Mouse (Mus musculus) CD4-positive, CD25-positive, alpha-beta regulatory T cell, adult 2 months (primary cell): ENCODE data around the gene Iqgap2.

Experiments
- DNase-seq: peaks from one replicate; pipeline ENCODE4 v3.0.0-alpha.2; 2012; ENCODE audit warnings: low read depth, low spot score

Iqgap2 gene

GRCm38 (mm10) chr13:95891491-95891925 is at the start of gene Iqgap2:
Gene Iqgap2, minus strand, starts transcription at chr13:95891922.
- no peak for DNase-seq

DNA sequence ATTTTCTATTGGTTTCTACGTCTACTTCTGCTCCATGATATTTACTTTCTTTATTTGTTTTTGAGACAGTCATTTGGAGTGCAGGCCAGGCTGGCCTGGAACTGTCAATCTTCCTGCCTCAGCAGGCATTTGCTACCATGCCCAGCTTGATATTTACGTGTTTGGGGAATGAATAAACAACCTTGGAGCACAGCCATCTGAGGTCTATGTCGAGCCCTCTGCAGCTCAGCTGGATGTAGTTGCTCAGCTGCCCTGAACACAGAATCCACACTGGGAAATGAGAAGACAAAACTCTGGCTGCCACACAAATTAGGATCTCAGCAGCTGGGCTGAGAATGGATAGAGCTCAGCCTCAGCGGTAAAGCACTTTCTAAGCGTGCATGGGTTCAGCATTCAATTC is 49.1 kb upstream of the Iqgap2 start:
- DNase-seq, result no peak

DNA sequence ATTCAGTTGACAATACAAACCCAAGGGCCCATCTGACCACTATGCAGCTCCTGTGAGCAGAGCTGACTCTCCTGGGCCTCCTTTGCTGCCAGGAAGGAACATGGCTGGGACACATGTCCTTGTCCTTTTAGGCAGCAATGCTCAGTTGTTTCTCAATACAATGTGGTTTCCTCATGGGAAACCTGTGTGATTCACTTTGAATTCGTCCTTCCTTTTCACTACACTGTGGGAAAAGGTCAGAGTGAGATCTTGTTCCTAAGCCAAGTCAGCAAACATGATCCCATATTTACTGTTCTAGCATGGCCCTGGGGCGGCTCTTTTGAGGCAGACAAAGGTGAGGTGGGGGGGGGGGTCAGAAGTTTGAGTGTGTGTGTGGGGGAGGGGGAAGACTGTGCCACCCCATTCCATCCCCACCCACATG is 32.5 kb upstream of the Iqgap2 start:
- no peak for DNase-seq

GRCm38 (mm10) chr13:95922626-95923025 is 30.9 kb upstream of the Iqgap2 start:
- no peak for DNase-seq

GRCm38 (mm10) chr13:95918624-95919284 is 27.0 kb upstream of the Iqgap2 start:
- DNase-seq, result no peak

- no peak for DNase-seq
Measured at GRCm38 (mm10) chr13:95913046-95913406, 21.3 kb upstream of the Iqgap2 start.

DNA sequence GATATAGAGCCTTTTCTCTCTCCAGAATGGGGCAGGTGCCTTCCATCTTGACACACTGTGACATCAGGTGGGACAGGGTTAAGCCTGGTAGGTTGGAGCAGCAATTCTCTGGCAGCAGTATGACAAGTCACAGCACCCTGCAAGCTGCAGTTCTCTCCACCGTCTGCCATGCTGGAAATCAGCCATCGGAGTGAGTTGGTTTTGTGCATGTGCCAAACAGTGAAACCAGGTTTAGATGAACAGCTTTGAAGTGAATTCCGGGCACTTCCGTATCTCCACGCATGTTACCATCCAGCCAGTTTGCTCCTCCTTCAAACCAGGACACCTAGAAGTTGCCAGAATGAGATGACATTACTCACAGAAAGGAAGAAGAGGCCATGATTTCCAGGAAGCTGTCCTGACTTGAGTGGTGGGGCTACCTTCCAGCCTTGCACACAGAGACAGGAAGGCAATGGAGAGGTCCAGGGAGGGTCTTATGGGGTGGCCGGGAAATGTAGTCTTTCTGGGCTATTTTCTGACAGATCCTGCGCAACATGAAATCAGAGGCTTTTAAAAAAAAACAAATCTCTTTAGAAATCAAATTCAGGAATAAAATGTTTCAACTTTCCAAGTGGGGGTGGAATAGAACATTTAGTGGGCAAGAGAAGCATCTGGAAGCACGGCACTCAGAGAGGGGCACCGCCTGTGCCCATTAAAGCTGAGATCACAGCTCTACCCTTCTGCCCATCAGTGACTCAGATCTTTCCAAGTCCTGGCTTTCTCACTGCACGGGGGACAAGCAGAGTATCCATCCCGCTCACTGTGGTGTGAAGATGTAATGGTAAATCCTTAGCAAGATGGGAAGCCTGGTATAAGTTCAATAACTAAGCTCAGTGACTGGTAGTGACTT is 20.7 kb upstream of the Iqgap2 start:
- no peak for DNase-seq

GRCm38 (mm10) chr13:95910270-95910669 is 18.5 kb upstream of the Iqgap2 start:
- DNase-seq, result no peak

DNA sequence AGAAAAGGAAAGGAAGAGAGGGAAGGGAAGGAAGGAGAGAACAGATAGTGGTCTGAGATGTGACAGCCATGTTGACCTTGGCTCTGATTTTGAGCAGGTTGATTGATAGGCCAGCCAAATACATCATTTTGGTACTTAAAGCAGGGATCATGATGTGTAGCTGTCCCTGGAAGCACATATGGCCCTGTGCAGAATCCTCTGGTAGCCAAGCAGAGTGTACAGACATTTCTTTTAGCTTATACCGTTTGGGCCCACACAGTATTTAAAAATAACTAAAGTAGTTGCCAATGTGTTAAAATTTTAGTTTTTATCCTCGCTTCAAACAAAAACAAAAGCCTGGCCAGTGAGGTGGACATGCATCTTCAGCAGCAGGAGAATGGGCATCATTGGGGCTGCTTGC is 17.5 kb upstream of the Iqgap2 start:
- DNase-seq, result no peak

- no peak for DNase-seq
Measured at GRCm38 (mm10) chr13:95902696-95903095, 11.0 kb upstream of the Iqgap2 start.

DNA sequence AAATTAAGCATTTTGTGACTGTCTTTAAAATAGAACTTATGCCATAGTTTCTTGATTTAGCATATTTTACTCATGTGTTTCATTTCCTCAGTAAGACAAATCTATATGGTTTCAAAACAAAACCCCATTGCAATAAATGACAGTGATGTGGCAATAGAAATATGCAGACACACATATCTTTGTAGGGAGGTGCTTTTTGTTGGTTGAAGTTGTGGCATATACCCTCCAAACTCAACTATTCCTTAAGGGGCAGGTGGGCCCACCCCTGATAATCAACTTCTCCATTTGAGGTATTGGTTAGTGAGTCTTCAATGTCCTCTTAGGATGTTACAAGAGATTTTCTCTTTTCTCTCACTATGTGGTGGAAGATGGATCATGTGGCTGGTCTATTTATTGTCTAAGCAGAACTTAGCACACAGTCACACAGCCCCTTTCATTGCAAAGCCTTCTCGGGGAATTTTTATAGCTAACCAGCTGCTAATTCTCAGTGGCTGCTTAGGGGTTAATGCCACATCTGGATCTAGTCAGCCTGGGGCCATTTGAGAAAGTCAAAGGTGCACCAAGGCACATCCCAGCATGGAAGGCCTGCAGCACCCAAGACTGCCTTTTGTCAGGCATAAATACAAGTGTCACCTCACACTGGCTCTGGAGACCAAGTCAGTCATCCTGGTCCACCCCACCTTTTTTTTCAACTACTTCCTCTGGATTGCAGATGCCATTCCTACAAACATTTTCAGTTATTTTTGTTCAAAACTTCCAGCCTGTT is 8.3 kb upstream of the Iqgap2 start:
- DNase-seq, result no peak

GRCm38 (mm10) chr13:95896501-95896900 is 4.8 kb upstream of the Iqgap2 start:
- no peak for DNase-seq

- DNase-seq, result peak; percentile 37
Measured at GRCm38 (mm10) chr13:95893166-95893565, 1.4 kb upstream of the Iqgap2 start.

- DNase-seq, result no peak
Measured at GRCm38 (mm10) chr13:95892611-95893145, 956 bp upstream of the Iqgap2 start.

GRCm38 (mm10) chr13:95891926-95892610 is 346 bp upstream of the Iqgap2 start:
- peak; percentile 91 for DNase-seq

GRCm38 (mm10) chr13:95890851-95891471 is 761 bp downstream of the Iqgap2 start:
- peak; percentile 75 for DNase-seq

- DNase-seq, result peak; percentile 34
Measured at GRCm38 (mm10) chr13:95889981-95890545, 1.7 kb downstream of the Iqgap2 start.

GRCm38 (mm10) chr13:95889366-95889765 is 2.4 kb downstream of the Iqgap2 start:
- no peak for DNase-seq

- DNase-seq, result no peak
Measured at GRCm38 (mm10) chr13:95888621-95889020, 3.1 kb downstream of the Iqgap2 start.

- DNase-seq, result no peak
Measured at GRCm38 (mm10) chr13:95888170-95888569, 3.6 kb downstream of the Iqgap2 start.
